Mouse (Mus musculus) hindlimb bud, embryonic 11.5 days (tissue): ENCODE results near the gene Rpl13a.
"Not testable (repeated sequence)": the region's sequence is repeated elsewhere in the genome, so short reads cannot be mapped to it uniquely, and the experiment has no call there.

ENCODE experiments used
- DNase-seq: peaks from one replicate; pipeline ENCODE4 v3.0.0-alpha.2; 2012; ENCODE audit warnings: low read depth, low spot score; ENCODE audit errors: extremely low spot score

Gene Rpl13a

GRCm38 (mm10) chr7:45128624-45129246, at the start of gene Rpl13a:
Gene Rpl13a, minus strand, starts transcription at chr7:45128761.
- peak; percentile 98 for DNase-seq

- DNase-seq: no peak
These were observed 47.8 kb upstream of the Rpl13a start for GRCm38 (mm10) chr7:45176356-45176755.

GRCm38 (mm10) chr7:45175929-45176328, 47.4 kb upstream of the Rpl13a start:
- DNase-seq: no peak

GRCm38 (mm10) chr7:45175398-45175797, 46.8 kb upstream of the Rpl13a start:
- no peak for DNase-seq

- no peak for DNase-seq
These were observed 46.2 kb upstream of the Rpl13a start for GRCm38 (mm10) chr7:45174567-45175280.

GRCm38 (mm10) chr7:45173772-45174171, 45.2 kb upstream of the Rpl13a start:
- not testable (repeated sequence) for DNase-seq

GRCm38 (mm10) chr7:45172974-45173373, 44.4 kb upstream of the Rpl13a start:
- no peak for DNase-seq

- no peak for DNase-seq
These were observed 40.9 kb upstream of the Rpl13a start for GRCm38 (mm10) chr7:45169495-45169894.

GRCm38 (mm10) chr7:45168656-45169055, 40.1 kb upstream of the Rpl13a start:
- no peak for DNase-seq

- no peak for DNase-seq
These were observed 39.3 kb upstream of the Rpl13a start for GRCm38 (mm10) chr7:45167761-45168445.

GRCm38 (mm10) chr7:45166950-45167401, 38.4 kb upstream of the Rpl13a start:
- DNase-seq: no peak

GRCm38 (mm10) chr7:45165701-45166100, 37.1 kb upstream of the Rpl13a start:
- no peak for DNase-seq

- DNase-seq: no peak
These were observed 36.3 kb upstream of the Rpl13a start for GRCm38 (mm10) chr7:45164833-45165232.

- no peak for DNase-seq
These were observed 35.4 kb upstream of the Rpl13a start, which contains the start of gene Slc17a7 for GRCm38 (mm10) chr7:45163735-45164490. Gene Slc17a7, plus strand, starts transcription at chr7:45163949.

- DNase-seq: no peak
These were observed 34.5 kb upstream of the Rpl13a start for GRCm38 (mm10) chr7:45162996-45163615.

GRCm38 (mm10) chr7:45162551-45162950, 34.0 kb upstream of the Rpl13a start:
- DNase-seq: no peak

GRCm38 (mm10) chr7:45161612-45162473, 33.3 kb upstream of the Rpl13a start:
- peak; percentile 75 for DNase-seq

GRCm38 (mm10) chr7:45160866-45161265, 32.3 kb upstream of the Rpl13a start:
- no peak for DNase-seq

- DNase-seq: no peak
These were observed 31.8 kb upstream of the Rpl13a start for GRCm38 (mm10) chr7:45160316-45160800.

- no peak for DNase-seq
These were observed 30.4 kb upstream of the Rpl13a start for GRCm38 (mm10) chr7:45158991-45159390.
